Mouse (Mus musculus): Measurements from ENCODE around the gene Ino80d. TPM values are rescaled to one million over a fixed set of nuclear protein-coding genes. Genes with fewer than 3 reads are reported as not detected.

Ino80d gene
- polyA plus RNA-seq, 1 experiment from 2014 or later, result 11.1 TPM

- Histone ChIP-seq H3K9me3 (no peaks in the 10 kb centered on the region), H3K27me3 (ENCODE audit: poor library complexity, severe bottlenecking) (peaks cover 85% of the 10 kb centered on the region), H3K4me1 (peaks cover 27% of the 10 kb centered on the region), H3K4me3 (no peak overlapping the region), H3K27ac (no peak overlapping the region), H3K36me3 (replicated peaks) (no peaks in the 10 kb centered on the region)
- DNase-seq (ENCODE audit: extremely low spot score, low spot score), result no peak
- WGBS, result 38% methylated on average over 1 of the region's 1 CpGs
Measured at GRCm38 (mm10) chr1:62956942-62957645, 157.4 kb downstream of the Ino80d start.

GRCm38 (mm10) chr1:62956526-62956925 lies 157.9 kb downstream of the Ino80d start:
- Histone ChIP-seq H3K27ac (no peak overlapping the region), H3K4me3 (no peak overlapping the region), H3K36me3 (replicated peaks) (no peaks in the 10 kb centered on the region), H3K9me3 (no peaks in the 10 kb centered on the region), H3K27me3 (ENCODE audit: poor library complexity, severe bottlenecking) (peaks cover 85% of the 10 kb centered on the region), H3K4me1 (peaks cover 27% of the 10 kb centered on the region)
- no peak for DNase-seq (ENCODE audit: extremely low spot score, low spot score)
- 71% methylated on average over 5 of the region's 5 CpGs for WGBS

- Histone ChIP-seq H3K4me1 (peaks cover 29% of the 10 kb centered on the region), H3K36me3 (replicated peaks) (no peaks in the 10 kb centered on the region), H3K9me3 (no peaks in the 10 kb centered on the region), H3K4me3 (no peak overlapping the region), H3K27ac (no peak overlapping the region), H3K27me3 (ENCODE audit: poor library complexity, severe bottlenecking) (peaks cover 85% of the 10 kb centered on the region)
- WGBS, result 22% methylated on average over 6 of the region's 6 CpGs
- DNase-seq (ENCODE audit: extremely low spot score, low spot score), result peak; percentile 44
Measured at GRCm38 (mm10) chr1:62955340-62955739, 159.1 kb downstream of the Ino80d start.

- Histone ChIP-seq H3K36me3 (replicated peaks) (no peaks in the 10 kb centered on the region), H3K27me3 (ENCODE audit: poor library complexity, severe bottlenecking) (peaks cover 82% of the 10 kb centered on the region), H3K4me1 (peaks cover 34% of the 10 kb centered on the region), H3K4me3 (no peak overlapping the region), H3K27ac (no peak overlapping the region), H3K9me3 (no peaks in the 10 kb centered on the region)
- WGBS, result 90% methylated on average over 4 of the region's 4 CpGs
- no peak for DNase-seq (ENCODE audit: extremely low spot score, low spot score)
Measured at GRCm38 (mm10) chr1:62953036-62953435, 161.4 kb downstream of the Ino80d start.

GRCm38 (mm10) chr1:62952319-62952718 lies 162.1 kb downstream of the Ino80d start:
- no peaks in the 10 kb centered on the region for H3K36me3 ChIP-seq (replicated peaks)
- peaks cover 34% of the 10 kb centered on the region for H3K4me1 ChIP-seq
- no peak overlapping the region for H3K4me3 ChIP-seq
- peaks cover 82% of the 10 kb centered on the region for H3K27me3 ChIP-seq (ENCODE audit: poor library complexity, severe bottlenecking)
- no peaks in the 10 kb centered on the region for H3K9me3 ChIP-seq
- H3K27ac ChIP-seq, result no peak overlapping the region
- DNase-seq (ENCODE audit: extremely low spot score, low spot score), result no peak
- 92% methylated on average over 3 of the region's 3 CpGs for WGBS

- Histone ChIP-seq H3K27me3 (ENCODE audit: poor library complexity, severe bottlenecking) (peaks cover 77% of the 10 kb centered on the region), H3K4me3 (no peak overlapping the region), H3K9me3 (no peaks in the 10 kb centered on the region), H3K27ac (no peak overlapping the region), H3K4me1 (peaks cover 24% of the 10 kb centered on the region), H3K36me3 (replicated peaks) (no peaks in the 10 kb centered on the region)
- DNase-seq (ENCODE audit: extremely low spot score, low spot score), result no peak
- 85% methylated on average over 7 of the region's 7 CpGs for WGBS
Measured at GRCm38 (mm10) chr1:62951067-62951809, 163.2 kb downstream of the Ino80d start.

- Histone ChIP-seq H3K27me3 (ENCODE audit: poor library complexity, severe bottlenecking) (peaks cover 73% of the 10 kb centered on the region), H3K27ac (0 out of 2 replicates have a peak overlapping the region, but pooled peaks have one; percentile 15), H3K4me1 (peaks cover 16% of the 10 kb centered on the region), H3K36me3 (replicated peaks) (no peaks in the 10 kb centered on the region), H3K9me3 (no peaks in the 10 kb centered on the region), H3K4me3 (no peak overlapping the region)
- WGBS, result 86% methylated on average over 9 of the region's 9 CpGs
- DNase-seq (ENCODE audit: extremely low spot score, low spot score), result no peak
Measured at GRCm38 (mm10) chr1:62950526-62950925, 163.9 kb downstream of the Ino80d start.

GRCm38 (mm10) chr1:62947807-62948206 lies 166.7 kb downstream of the Ino80d start:
- Histone ChIP-seq H3K27ac (no peak overlapping the region), H3K9me3 (no peaks in the 10 kb centered on the region), H3K4me3 (no peak overlapping the region), H3K27me3 (ENCODE audit: poor library complexity, severe bottlenecking) (peaks cover 56% of the 10 kb centered on the region), H3K36me3 (replicated peaks) (no peaks in the 10 kb centered on the region), H3K4me1 (peaks cover 7% of the 10 kb centered on the region)
- no peak for DNase-seq (ENCODE audit: extremely low spot score, low spot score)

- no peak for DNase-seq (ENCODE audit: extremely low spot score, low spot score)
- Histone ChIP-seq H3K4me3 (no peak overlapping the region), H3K4me1 (peaks cover 7% of the 10 kb centered on the region), H3K9me3 (no peaks in the 10 kb centered on the region), H3K36me3 (replicated peaks) (no peaks in the 10 kb centered on the region), H3K27me3 (ENCODE audit: poor library complexity, severe bottlenecking) (peaks cover 49% of the 10 kb centered on the region), H3K27ac (no peak overlapping the region)
- 58% methylated on average over 5 of the region's 5 CpGs for WGBS
Measured at GRCm38 (mm10) chr1:62946987-62947386, 167.5 kb downstream of the Ino80d start.

GRCm38 (mm10) chr1:62934752-62935329 lies 179.6 kb downstream of the Ino80d start:
- DNase-seq (ENCODE audit: extremely low spot score, low spot score), result no peak

GRCm38 (mm10) chr1:62934100-62934513 lies 180.4 kb downstream of the Ino80d start:
- no peaks in the 10 kb centered on the region for H3K9me3 ChIP-seq
- WGBS, result 48% methylated on average over 9 of the region's 9 CpGs
- peak; percentile 63 for DNase-seq (ENCODE audit: extremely low spot score, low spot score)
- peaks cover 80% of the 10 kb centered on the region for H3K27me3 ChIP-seq (ENCODE audit: poor library complexity, severe bottlenecking)
- no peak overlapping the region; the same call in 1 of the 2 replicates for H3K4me3 ChIP-seq
- H3K4me1 ChIP-seq, result peaks cover 30% of the 10 kb centered on the region
- H3K27ac ChIP-seq, result peak overlapping the region; percentile 35; the same call in 1 of the 2 replicates
- no peaks in the 10 kb centered on the region for H3K36me3 ChIP-seq (replicated peaks)

More at GRCm38 (mm10) chr1:62934752-62935329, 179.6 kb downstream of the Ino80d start:
- Histone ChIP-seq H3K9me3 (no peaks in the 10 kb centered on the region), H3K27me3 (ENCODE audit: poor library complexity, severe bottlenecking) (peaks cover 75% of the 10 kb centered on the region), H3K4me1 (peaks cover 30% of the 10 kb centered on the region), H3K27ac (peak overlapping the region; percentile 35; the same call in 1 of the 2 replicates), H3K4me3 (no peak overlapping the region), H3K36me3 (replicated peaks) (no peaks in the 10 kb centered on the region)
- 84% methylated on average over 10 of the region's 10 CpGs for WGBS

GRCm38 (mm10) chr1:62933288-62934099 lies 181.0 kb downstream of the Ino80d start:
- 83% methylated on average over 15 of the region's 15 CpGs for WGBS
- peaks cover 30% of the 10 kb centered on the region for H3K4me1 ChIP-seq
- DNase-seq (ENCODE audit: extremely low spot score, low spot score), result peak; percentile 30
- no peak overlapping the region; the same call in 1 of the 2 replicates for H3K4me3 ChIP-seq
- peaks cover 86% of the 10 kb centered on the region for H3K27me3 ChIP-seq (ENCODE audit: poor library complexity, severe bottlenecking)
- no peaks in the 10 kb centered on the region for H3K36me3 ChIP-seq (replicated peaks)
- no peaks in the 10 kb centered on the region for H3K9me3 ChIP-seq
- H3K27ac ChIP-seq, result peak overlapping the region; percentile 26; the same call in 1 of the 2 replicates

Measured in forebrain, embryonic 10.5 days (tissue).